Mouse (Mus musculus) brain, embryonic 14.5 days (tissue): ENCODE measurements at regions not wholly inside any gene's neighbourhood (a gene's known extent, or its start where the extent isn't known, plus 50 kb on each side); places are given as distances from the start of the nearest gene placed in this dataset.

Experiments
- CTCF ChIP-seq: fragments of 200-500 bp; IDR thresholded peaks from 2 replicates; pipeline ENCODE4 v1.5.1; 2012; ENCODE audit warnings: inconsistent platforms, mild to moderate bottlenecking, moderate library complexity, borderline replicate concordance; ENCODE audit not compliant: insufficient read depth, insufficient read length; ENCODE audit errors: extremely low read depth
- POLR2A ChIP-seq: fragments of 200-500 bp; IDR thresholded peaks from 2 replicates; pipeline ENCODE4 v1.6.1; 2012; ENCODE audit warnings: mild to moderate bottlenecking, inconsistent platforms, borderline replicate concordance; ENCODE audit not compliant: poor library complexity, insufficient read depth, insufficient read length, severe bottlenecking; ENCODE audit errors: extremely low read depth

- TF ChIP-seq POLR2A (no peak), CTCF (no peak)
These were observed 138.3 kb upstream of the Haao start for GRCm38 (mm10) chr17:83985916-83986578.
